Mouse (Mus musculus) ES-Bruce4 (cell line): ENCODE data around the gene Wwc2. TPM values are rescaled to one million over a fixed set of nuclear protein-coding genes. Genes with fewer than 3 reads are reported as not detected.

Source experiments
- H3K27ac ChIP-seq: 2 replicates; pipeline ENCODE4 v1.5.1; 2012; ENCODE audit warnings: low read length, inconsistent platforms; ENCODE audit not compliant: insufficient read depth
- H3K27me3 ChIP-seq: 2 replicates; pipeline ENCODE4 v1.6.1; 2012; ENCODE audit warnings: mild to moderate bottlenecking, low read length, inconsistent platforms; ENCODE audit not compliant: control insufficient read depth, poor library complexity, insufficient read depth, severe bottlenecking
- H3K36me3 ChIP-seq: 2 replicates; pipeline ENCODE4 v1.6.1; 2012; ENCODE audit warnings: inconsistent platforms, mild to moderate bottlenecking, low read length, moderate library complexity; ENCODE audit not compliant: control insufficient read depth, poor library complexity, insufficient read depth, severe bottlenecking
- H3K4me1 ChIP-seq: one replicate; pipeline ENCODE4 v1.8.1; 2011; ENCODE audit warnings: low read length; ENCODE audit not compliant: control insufficient read depth, insufficient read depth
- H3K4me3 ChIP-seq: 2 replicates; pipeline ENCODE4 v1.5.1; 2011; ENCODE audit warnings: low read depth, mild to moderate bottlenecking, low read length
- H3K9ac ChIP-seq: 2 replicates; pipeline ENCODE4 v1.6.1; 2012; ENCODE audit warnings: low read depth, mild to moderate bottlenecking, inconsistent platforms; ENCODE audit not compliant: poor library complexity, severe bottlenecking
- H3K9me3 ChIP-seq: replicated peaks from 2 replicates; pipeline ENCODE4 v1.6.1; 2012; ENCODE audit warnings: mild to moderate bottlenecking, low read length, inconsistent platforms; ENCODE audit not compliant: control insufficient read depth, poor library complexity, insufficient read depth, severe bottlenecking
- CTCF ChIP-seq: IDR thresholded peaks from one replicate; pipeline ENCODE4 v1.8.1; 2011; ENCODE audit warnings: low read depth, low read length
- EP300 ChIP-seq: IDR thresholded peaks from 2 replicates; pipeline ENCODE4 v1.6.1; 2011; ENCODE audit warnings: low read depth, low read length; ENCODE audit not compliant: insufficient read depth
- POLR2A ChIP-seq: IDR thresholded peaks from one replicate; pipeline ENCODE4 v1.8.1; 2011; ENCODE audit warnings: low read length; ENCODE audit not compliant: insufficient read depth
- polyA plus RNA-seq: library from polyadenylated mRNA; stranded (reverse); fragments of >200 nt; gene quantifications from 2 replicates; pipeline ENCODE4 v1.2.4, GENCODE M21; 2011; ENCODE audit warnings: low read depth; ENCODE audit not compliant: missing spikeins, insufficient read depth, insufficient read length

Wwc2 gene
- polyA plus RNA-seq, 1 experiment, result 42.2 TPM

DNA sequence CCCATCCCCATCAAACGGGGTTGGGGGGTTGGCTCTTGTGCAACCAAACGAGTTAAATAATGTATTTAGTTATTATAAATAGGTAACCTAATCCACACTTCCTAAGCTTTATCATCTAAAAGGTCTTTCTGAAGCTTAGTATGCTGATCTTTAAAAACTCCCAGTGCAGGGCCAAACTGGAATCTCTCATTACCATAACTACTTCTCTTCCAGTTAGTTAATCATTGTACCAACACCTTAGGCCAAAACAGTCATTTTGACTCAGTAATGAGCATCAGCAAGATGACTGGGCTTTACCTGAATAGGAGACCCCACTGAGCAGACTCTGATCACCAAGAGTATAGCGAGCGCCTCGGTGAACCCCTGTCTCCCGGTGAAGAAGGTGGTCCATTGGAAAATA is 4.7 kb upstream of the Wwc2 start:
- no peaks in the 10 kb centered on the region for H3K36me3 ChIP-seq
- H3K9ac ChIP-seq, result peak overlapping the region; percentile 88
- TF ChIP-seq EP300 (no peak), CTCF (no peak), POLR2A (no peak)
- peak overlapping the region; percentile 58; the same call in 1 of the 2 replicates for H3K27ac ChIP-seq
- no peak overlapping the region for H3K4me3 ChIP-seq
- no peaks in the 10 kb centered on the region for H3K27me3 ChIP-seq
- H3K9me3 ChIP-seq, result no peaks in the 10 kb centered on the region
- H3K4me1 ChIP-seq, result peaks cover 4% of the 10 kb centered on the region

DNA sequence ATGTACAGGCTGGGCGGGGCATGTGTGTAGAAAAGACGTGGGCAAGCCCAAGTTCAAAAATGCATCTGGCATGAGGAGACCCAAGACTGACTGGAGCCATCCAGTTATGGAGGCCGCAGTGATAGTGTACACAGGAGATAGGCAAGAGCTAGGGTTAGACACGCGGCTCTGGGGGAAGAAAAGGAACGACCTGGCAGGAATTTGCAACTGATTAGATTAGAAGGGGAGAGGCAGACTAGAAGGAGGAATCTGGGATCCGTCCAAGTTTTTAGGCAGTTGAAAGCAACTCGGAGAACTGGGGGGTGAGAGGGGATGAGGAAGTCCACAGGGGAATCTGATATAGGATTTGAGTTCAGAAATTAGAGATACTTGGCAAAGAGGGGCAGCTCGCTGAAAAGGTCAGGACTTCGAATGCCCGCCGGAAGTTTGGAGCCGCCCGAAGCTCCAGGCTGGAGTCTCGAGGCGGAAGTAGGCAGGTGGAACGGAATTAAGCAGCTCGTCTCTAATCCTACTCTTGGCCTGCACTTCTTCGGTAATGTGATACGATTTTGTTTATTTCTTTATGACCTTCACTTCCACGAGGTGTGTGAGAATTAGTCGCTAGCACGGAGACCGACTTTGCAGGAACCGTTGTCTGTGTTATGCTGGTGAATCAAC is 4.0 kb upstream of the Wwc2 start:
- 0 out of 2 replicates have a peak overlapping the region, but pooled peaks have one; percentile 18 for H3K4me3 ChIP-seq
- H3K27ac ChIP-seq, result peak overlapping the region; percentile 58

DNA sequence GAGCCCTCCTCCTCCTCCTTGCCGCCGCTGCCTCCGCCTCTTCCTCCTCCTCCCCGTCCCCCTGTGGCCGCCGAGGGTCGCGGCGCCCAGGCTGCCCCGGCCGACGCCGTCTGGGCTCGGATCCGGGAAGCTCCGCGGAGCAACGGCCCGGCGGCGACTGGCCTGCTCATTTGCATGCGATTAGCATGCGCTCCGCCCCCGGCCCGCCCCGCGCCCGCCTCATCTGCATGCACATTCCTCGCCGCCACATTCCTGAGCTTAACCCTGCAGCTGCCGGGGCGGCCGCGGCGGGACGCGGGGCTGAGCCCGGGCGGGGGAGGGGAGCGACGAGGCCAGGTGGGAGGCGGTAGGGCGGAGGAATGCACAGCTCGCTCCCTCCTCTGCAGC is 345 bp downstream of the Wwc2 start:
- Histone ChIP-seq H3K36me3 (no peaks in the 10 kb centered on the region; the same call in 1 of the 2 replicates), H3K9me3 (no peaks in the 10 kb centered on the region), H3K4me3 (peak overlapping the region; percentile 83), H3K27ac (peak overlapping the region; percentile 86), H3K27me3 (no peaks in the 10 kb centered on the region), H3K9ac (peak overlapping the region; percentile 99), H3K4me1 (peaks cover 5% of the 10 kb centered on the region)
- no peak for TF ChIP-seq CTCF
- peak; percentile 82 for TF ChIP-seq POLR2A
- peak; percentile 63; the same call in 1 of the 2 replicates for TF ChIP-seq EP300

More for the DNA sequence above, 4.0 kb upstream of the Wwc2 start:
- peaks cover 4% of the 10 kb centered on the region for H3K4me1 ChIP-seq
- no peaks in the 10 kb centered on the region for H3K36me3 ChIP-seq
- peak overlapping the region; percentile 88 for H3K9ac ChIP-seq
- TF ChIP-seq POLR2A (no peak), EP300 (no peak), CTCF (no peak)
- H3K9me3 ChIP-seq, result no peaks in the 10 kb centered on the region
- H3K27me3 ChIP-seq, result no peaks in the 10 kb centered on the region

DNA sequence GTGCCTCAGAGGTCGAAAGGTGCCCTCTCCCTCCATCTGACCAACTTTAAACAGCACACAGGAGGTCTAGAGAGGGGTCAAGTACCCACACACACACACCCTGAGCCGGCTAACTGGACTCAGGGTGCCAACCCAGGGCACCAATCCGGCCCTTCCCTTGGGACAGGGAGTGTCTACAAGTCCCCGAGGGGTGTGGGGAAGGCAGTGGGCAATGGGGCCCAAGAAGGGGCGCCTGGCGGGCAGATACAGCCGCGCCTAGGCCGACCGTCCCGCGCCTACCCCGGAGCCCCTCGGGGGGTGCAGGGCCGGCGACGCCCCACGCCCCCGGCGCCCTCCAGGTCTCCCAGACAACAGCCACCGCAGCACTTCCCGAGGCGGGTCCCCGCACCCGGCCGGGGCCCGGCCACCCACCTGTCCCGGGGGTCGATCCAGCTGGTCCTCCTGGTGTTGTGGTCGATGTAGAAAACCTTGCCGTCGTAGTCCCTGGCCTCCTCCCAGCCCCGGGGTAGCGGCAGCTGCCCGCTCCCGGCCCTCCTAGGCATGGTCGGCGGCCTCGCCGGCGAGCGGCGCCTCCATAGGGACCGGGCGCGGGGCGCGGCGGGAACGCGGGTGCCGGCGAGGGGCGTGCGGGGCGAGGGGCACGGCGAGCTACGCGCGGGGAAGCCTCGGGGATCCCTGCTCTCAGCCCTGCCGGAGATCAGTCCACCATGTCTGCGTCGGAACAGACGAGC is 904 bp downstream of the Wwc2 start:
- no peaks in the 10 kb centered on the region for H3K9me3 ChIP-seq
- no peaks in the 10 kb centered on the region for H3K27me3 ChIP-seq
- no peak for TF ChIP-seq EP300
- no peak for TF ChIP-seq CTCF
- TF ChIP-seq POLR2A, result no peak
- H3K27ac ChIP-seq, result peak overlapping the region; percentile 17; the same call in 1 of the 2 replicates
- H3K36me3 ChIP-seq, result no peaks in the 10 kb centered on the region; the same call in 1 of the 2 replicates
- peaks cover 8% of the 10 kb centered on the region for H3K4me1 ChIP-seq
- H3K9ac ChIP-seq, result peak overlapping the region; percentile 99
- peak overlapping the region; percentile 83 for H3K4me3 ChIP-seq

DNA sequence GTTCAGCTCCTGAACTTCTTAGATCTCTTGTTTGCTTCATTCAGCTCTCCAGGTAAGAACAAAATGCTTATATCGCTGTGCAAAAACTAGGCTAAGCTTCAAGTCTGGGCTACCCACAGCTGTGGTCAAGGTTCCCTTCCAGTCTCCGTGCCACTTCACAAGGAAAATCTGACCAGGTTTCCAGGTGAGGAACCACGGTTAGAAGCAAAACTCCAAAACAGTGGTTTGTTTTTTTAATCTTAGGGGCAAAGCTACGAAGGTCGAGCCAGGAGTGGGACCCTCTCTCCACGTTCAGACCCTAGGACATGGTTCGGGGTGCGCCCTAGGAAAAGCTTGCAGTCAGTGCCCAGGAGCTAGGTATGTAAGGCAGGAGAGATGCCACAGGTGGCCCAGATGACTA is 1.5 kb downstream of the Wwc2 start:
- peaks cover 8% of the 10 kb centered on the region for H3K4me1 ChIP-seq
- TF ChIP-seq POLR2A, result no peak
- TF ChIP-seq EP300, result no peak
- TF ChIP-seq CTCF, result no peak
- no peaks in the 10 kb centered on the region for H3K27me3 ChIP-seq
- H3K27ac ChIP-seq, result no peak overlapping the region
- H3K9ac ChIP-seq, result peak overlapping the region; percentile 99
- H3K4me3 ChIP-seq, result peak overlapping the region; percentile 83
- no peaks in the 10 kb centered on the region for H3K9me3 ChIP-seq
- H3K36me3 ChIP-seq, result no peaks in the 10 kb centered on the region; the same call in 1 of the 2 replicates
